Mouse (Mus musculus) ovary, postnatal 36 days (tissue): ENCODE data around the gene Enah.

ENCODE experiments used
- DNase-seq: peaks from one replicate; pipeline ENCODE4 v3.0.0; 2022; ENCODE audit warnings: low spot score, mixed read lengths

Enah gene

GRCm38 (mm10) chr1:182027426-182027979 lies 7.7 kb upstream of the Enah start:
- no peak for DNase-seq

- DNase-seq = no peak
Observed at GRCm38 (mm10) chr1:182026821-182027220, 7.0 kb upstream of the Enah start.

- no peak for DNase-seq
Observed at GRCm38 (mm10) chr1:182026120-182026519, 6.3 kb upstream of the Enah start.

- DNase-seq = no peak
Observed at GRCm38 (mm10) chr1:182021691-182022299, 2.0 kb upstream of the Enah start.

GRCm38 (mm10) chr1:182020831-182021460 lies 1.2 kb upstream of the Enah start:
- DNase-seq = peak; percentile 38

- DNase-seq = peak; percentile 38
Observed at GRCm38 (mm10) chr1:182019266-182019925, 394 bp downstream of the Enah start.

GRCm38 (mm10) chr1:182018397-182019265 lies 1.2 kb downstream of the Enah start:
- DNase-seq = peak; percentile 48

GRCm38 (mm10) chr1:182005831-182006230 lies 14.0 kb downstream of the Enah start:
- no peak for DNase-seq

GRCm38 (mm10) chr1:181998673-181999072 lies 21.1 kb downstream of the Enah start:
- DNase-seq = no peak

- no peak for DNase-seq
Observed at GRCm38 (mm10) chr1:181997791-181998190, 22.0 kb downstream of the Enah start.

GRCm38 (mm10) chr1:181993597-181993996 lies 26.2 kb downstream of the Enah start:
- DNase-seq = no peak

- no peak for DNase-seq
Observed at GRCm38 (mm10) chr1:181988367-181988766, 31.4 kb downstream of the Enah start.

- DNase-seq = no peak
Observed at GRCm38 (mm10) chr1:181987226-181987625, 32.6 kb downstream of the Enah start.

GRCm38 (mm10) chr1:181985880-181986279 lies 33.9 kb downstream of the Enah start:
- DNase-seq = no peak

GRCm38 (mm10) chr1:181984811-181985210 lies 35.0 kb downstream of the Enah start:
- no peak for DNase-seq

GRCm38 (mm10) chr1:181980017-181980719 lies 39.6 kb downstream of the Enah start:
- no peak for DNase-seq

GRCm38 (mm10) chr1:181975510-181975909 lies 44.3 kb downstream of the Enah start:
- DNase-seq = no peak

- DNase-seq = no peak
Observed at GRCm38 (mm10) chr1:181974897-181975296, 44.9 kb downstream of the Enah start.

- no peak for DNase-seq
Observed at GRCm38 (mm10) chr1:181965277-181965676, 54.5 kb downstream of the Enah start.

GRCm38 (mm10) chr1:181963827-181964226 lies 56.0 kb downstream of the Enah start:
- DNase-seq = no peak

GRCm38 (mm10) chr1:181963351-181963750 lies 56.4 kb downstream of the Enah start:
- DNase-seq = no peak
